Mouse (Mus musculus): ENCODE results near the gene Dleu7. TPM values are rescaled to one million over a fixed set of nuclear protein-coding genes. Genes with fewer than 3 reads are reported as not detected.

Dleu7 gene
- total RNA-seq (2015) (0.56 and 3.5 TPM in 2 replicates), total RNA-seq (2017) (2.6 and 2.8 TPM in 2 replicates)

DNA sequence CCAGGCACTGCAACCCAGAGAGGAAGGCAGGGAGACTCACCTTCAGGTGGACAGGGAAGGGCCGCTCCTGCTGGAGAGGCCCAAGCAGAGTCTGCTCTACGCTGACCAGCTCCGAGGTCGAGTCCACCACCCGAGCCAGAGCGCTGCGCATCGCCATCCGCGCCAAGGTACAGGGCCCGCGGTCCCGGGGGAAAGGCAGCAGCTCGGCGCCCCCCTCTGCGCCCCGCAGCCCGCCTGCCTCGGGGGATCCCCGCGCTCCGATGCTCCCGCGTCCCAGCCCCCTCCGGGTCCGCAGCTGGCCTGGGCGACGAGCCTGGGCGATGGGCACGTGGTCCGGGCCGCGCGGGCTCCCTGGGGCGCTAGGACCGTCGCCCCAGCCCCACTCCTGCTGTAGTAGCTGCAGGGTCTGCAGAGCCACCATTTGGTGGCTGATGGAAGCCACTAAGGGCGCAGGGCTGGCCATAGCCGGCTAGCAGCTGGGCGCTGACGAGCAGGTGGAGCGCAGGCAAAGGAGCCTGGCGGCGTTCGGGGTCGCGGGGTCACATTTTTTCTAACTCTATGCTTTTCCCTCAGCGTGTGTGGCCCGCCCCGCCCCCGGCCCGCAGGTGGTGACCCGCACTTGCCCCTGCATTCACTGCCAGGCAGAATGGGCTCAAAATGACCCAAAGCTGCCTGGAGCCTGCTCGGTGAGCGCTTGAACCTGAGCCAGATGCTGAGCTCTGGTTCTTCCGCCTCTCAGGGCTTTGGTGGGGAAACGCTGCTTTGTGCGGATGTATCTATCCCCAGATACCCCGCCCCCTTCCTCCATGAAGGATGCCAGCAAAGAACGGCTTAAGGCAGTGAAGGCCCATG lies at the start of gene Dleu7, which contains the start of gene Rnaseh2b:
Gene Dleu7 (minus strand): TSS at position 560 of the 852 bp plus-strand sequence.
Gene Rnaseh2b (plus strand): TSS at position 102 of the 852 bp plus-strand sequence.
- peak; percentile 11; the same call in 1 of the 2 replicates for ATAC-seq (replicated peaks; ENCODE audit: poor library complexity)

DNA sequence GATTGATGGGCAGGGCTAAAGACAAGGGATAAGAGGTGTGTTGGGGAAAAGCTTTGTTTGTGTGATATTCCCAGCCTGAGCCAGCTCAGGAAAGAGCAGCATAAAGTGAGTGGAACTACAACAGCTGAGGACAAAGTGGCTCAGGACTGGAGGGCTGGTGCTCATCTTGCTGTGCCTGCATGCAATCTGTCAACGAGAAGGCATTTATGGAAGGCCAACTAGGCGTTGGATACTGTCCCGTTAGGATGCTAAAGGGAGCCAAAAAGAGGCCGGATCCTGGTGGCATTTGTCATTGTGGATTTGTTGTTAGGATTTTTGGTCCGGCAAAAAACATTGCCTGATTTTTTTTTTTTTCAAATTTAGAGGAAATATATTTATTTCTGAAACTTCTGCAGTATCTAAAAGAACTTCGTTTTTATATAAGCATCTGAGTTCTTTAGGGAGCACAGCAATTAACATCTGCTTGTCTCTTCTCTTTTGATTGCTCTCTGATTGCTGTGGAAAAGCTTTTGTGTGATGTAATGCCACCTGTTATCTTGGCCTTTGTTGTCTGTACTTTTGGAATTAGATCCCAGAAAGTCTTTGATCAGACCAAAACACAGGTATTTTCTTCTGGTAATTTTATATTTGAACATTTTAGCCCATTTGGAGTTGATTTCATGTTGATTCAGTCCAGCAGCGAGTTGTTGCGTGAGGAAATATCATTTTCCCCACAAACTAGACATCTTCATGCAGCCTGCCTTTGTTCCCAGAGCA lies 49.2 kb upstream of the Dleu7 start:
- ATAC-seq (replicated peaks; ENCODE audit: poor library complexity): no peak

DNA sequence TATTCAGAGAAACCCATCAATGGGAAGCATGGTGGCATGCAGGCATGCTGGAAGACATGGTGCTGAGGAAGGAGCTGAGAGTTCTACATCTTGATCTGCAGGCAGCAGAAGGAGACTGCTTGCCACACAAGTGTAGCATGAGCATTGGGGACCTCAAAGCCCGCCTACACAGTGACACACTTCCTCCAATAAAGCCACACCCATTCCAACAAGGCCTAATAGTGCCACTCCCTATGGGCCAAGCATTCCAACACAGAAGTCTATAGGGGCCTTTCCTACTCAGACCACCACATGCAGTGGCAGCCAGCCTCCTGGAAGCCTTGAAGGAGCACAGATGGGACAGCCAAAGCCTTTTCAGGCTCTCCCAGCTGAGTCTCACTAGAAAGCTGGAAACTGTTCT lies 46.3 kb upstream of the Dleu7 start:
- ATAC-seq (replicated peaks; ENCODE audit: poor library complexity): no peak

DNA sequence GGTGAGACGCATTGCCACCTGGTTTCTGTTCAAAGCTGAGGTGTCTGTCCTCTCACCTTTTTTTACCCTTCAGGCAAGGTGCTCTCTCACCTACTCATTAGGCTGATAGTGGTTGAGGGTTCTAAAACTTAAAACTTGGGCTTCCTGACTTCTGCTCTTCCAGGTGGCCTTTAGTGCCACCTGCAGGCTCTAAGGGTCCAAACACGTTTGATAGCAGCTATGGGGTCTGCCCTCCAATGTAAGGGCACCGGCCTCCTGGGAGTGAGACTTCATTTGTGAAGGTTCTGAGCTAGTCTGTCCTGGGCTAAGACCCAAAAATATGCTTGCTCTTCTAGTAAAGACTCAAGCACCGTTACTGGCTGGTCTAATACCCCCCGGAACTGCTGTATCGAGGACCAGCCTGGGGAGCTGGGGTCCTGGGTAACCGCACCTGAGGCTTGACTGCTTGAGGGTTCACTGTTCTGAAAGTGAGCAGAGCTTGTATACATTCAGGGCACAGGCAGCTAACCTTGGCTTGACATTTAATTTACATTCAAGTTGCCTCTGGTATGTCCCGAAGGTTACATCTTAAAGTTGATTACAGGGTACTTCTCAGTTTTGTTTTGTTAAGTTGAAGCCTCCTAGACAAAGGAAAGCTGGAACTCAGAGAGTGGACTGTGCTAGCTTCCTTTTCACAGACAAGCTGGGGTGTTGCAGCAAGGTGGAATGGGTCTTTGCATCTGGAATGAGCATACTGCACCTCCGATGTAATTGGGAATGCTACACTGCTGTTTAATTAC lies 41.3 kb upstream of the Dleu7 start:
- ATAC-seq (replicated peaks; ENCODE audit: poor library complexity): peak; percentile 47

DNA sequence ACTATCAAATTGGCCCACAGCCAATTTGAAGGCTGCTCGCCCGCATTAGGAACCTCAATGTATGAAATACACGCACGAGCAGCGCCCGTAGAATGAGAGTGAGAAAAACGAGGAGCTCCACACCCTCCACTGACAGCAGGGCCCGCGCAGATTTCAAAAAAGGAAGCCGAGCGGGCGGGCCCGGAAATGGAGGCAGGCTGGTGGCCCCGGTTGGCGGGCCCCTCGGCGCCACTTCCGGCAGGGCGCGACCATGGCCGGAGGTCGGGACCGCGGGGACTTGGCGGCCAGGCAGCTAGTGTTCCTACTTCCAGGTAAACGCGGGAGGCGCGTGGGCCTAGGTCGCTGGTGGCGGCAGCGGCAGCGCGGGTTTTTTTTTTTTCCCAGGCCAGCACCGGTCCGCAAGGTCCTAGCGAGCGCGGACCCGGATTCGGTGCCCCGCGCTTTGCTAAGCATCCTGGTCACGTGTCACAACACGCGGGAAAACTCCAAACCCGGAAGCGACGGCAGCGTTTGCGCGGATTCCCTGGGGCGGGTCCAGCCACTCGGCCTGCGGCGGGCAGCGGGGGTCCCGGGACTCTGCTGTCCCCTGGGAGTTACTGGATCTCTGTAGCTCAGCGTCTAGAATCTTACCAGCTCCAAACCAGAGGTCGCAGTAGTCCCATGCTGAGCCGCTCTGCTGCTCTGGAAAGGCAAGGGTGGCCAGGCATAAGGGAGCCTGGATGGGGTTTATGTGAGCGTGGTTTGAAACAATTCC lies 39.2 kb upstream of the Dleu7 start:
- ATAC-seq (replicated peaks; ENCODE audit: poor library complexity): peak; percentile 88

DNA sequence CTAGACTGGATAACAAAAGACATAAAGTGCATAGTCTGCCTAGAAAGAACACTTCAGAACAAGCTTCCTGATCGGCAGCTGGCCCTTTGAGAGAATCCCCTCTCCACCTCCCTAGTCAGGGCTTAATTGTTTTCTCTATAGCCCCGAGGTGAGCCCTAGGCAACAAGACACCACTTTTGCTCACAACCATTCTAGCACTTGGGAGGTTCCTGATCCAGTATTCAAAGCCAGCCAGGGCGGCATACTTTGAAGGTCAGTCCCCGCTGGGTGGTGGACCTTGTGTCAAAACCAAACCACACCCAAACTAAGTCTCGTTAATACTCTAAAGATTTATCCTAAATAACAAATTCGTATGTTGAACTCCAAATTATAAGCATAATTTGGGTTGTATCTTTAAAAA lies 38.6 kb upstream of the Dleu7 start:
- ATAC-seq (replicated peaks; ENCODE audit: poor library complexity): no peak

DNA sequence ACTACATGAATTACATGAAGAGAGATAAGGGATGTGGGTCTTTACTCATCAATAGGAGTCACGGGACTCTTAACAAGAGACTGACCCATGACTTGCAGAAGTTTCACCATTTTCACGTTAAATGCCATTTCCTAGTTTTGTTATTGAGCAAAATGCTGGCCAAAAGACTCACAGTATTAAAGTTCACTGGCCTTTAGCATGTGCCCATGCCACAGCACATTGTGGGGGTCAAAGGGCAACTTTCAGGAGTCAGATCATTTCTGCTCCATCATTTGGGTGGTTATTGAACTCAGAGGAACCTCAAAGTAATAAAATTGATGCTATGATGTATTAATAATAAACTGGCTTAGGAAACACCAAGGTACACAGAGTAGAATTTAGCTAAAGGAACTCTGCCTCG lies 36.8 kb upstream of the Dleu7 start:
- ATAC-seq (replicated peaks; ENCODE audit: poor library complexity): no peak

DNA sequence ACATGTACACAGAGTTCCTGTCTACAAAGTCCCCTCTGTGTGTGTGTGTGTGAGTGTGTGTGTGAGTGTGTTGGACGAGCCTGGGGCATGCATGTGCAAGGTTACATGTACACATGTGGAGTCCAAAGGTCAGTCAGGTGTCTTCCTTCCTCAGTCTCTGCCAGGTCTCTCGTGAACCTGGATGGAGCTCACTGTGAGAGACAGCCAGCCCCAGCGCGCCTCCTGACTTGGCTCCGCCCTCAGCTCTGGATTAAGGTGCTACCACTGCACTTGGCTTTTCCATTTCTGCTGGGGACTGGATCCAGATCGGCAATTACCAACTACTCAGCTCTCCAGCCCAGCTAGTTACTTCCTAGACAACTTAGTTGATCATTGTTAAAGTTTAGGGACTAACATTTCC lies 35.8 kb upstream of the Dleu7 start:
- ATAC-seq (replicated peaks; ENCODE audit: poor library complexity): no peak

DNA sequence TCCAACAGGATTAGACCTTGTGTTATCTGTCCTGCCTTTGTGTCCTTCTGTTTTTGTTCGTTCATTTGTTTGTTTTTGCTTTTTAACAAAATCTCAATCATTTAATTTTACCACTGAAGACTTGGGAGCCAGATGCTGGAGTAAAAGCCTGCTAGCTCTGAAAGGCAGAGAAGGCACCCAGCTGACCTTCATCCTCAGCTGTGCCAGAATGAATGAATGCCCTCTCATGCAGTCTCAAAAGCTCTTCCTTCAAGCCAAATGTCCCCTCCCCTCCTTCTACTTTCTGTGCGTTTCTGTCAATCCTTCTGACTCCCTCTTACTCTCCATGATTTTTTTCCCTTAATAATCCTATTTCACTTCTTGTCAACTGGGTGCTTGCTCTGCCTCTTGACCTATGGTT lies 34.3 kb upstream of the Dleu7 start:
- no peak for ATAC-seq (replicated peaks; ENCODE audit: poor library complexity)

DNA sequence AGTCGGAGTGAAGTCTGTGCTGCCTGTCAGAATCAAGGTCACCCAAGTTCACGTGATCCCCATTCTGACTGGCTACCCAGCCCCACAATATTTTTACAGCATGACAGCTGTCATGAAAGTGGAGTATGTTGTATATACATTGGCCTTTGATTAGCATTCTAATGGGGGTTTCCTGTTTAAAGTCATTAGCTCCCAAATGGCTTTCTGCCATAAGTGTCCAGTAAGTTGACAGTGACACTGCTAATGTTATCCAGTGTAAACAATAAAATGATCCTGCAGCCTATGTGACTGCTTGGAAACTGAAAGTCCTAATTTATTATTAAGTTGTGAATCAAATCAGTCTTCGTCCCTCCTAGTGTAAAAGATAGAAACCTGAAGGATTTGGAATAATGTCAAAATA lies 33.2 kb upstream of the Dleu7 start:
- ATAC-seq (replicated peaks; ENCODE audit: poor library complexity): no peak

DNA sequence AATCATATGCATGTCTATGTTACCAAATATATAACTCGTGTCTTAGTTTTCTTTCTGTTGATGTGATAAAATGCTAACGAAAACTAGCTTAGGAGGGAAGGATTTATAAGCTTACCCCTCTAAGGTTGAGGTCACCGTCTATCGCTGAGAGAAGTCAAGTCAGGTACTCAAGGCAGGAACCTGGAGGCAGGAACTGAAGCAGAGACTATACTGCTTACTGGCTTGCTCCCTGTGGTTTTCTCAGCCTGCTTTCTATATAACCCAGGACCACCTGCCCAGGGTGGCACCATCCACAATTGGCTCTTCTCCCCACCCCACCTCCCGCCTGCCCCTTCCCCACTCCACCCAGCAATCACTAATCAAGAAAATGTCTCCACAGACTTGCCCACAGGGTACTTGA lies 32.1 kb upstream of the Dleu7 start:
- no peak for ATAC-seq (replicated peaks; ENCODE audit: poor library complexity)

DNA sequence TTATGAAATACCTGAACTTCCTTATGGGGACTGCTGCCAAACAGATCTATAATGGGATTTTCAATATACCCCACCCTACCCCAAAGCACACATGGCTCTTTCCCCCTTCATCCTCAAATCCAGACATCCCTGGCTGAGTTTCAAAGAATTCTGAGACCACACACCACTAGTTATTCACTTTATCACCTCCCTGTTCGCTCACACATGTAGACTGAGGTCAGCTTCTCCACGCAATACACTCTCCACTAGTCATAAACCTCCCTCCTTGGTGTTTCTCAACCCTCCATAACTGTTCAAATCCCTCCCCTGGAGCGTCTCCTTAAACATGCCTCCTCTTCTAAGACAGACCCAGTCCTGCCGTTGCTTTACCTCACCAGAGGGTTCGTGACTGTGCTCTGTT lies 30.6 kb upstream of the Dleu7 start:
- no peak for ATAC-seq (replicated peaks; ENCODE audit: poor library complexity)

DNA sequence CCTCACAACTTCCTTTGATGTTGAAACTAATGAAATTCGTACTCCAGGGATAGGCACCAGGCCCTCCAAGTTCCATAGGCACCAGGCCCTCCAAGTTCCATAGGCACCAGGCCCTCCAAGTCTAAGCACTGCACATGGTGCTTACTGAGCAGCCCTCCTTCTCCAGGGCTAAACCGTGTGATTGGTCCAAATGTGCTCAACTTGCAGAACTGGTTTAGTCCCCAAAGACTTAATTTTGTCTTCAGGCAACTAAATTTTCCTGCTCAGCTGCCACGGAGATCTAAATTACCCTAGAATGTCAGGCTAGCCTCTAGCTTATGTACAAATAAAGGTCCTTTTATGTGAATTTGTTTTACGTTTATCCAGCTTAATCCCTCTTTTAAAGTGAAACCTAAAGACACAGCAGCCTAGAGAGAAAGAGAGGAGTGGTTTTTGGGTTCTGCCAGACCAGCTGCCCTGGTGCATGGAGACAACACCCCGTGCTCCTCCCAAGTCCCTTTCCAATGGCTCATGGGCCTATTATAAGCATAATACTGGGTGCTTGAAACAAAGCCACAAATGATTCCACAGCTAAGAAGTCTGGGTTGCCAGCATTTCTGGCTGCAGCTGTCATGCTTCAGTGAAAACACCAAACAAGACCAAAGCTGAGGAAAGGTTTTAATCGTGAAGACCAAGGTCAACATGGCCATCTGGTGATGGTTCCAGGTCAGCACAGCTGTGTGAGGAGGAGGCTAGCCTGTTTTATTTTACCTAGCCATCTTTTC lies 29.9 kb upstream of the Dleu7 start:
- no peak for ATAC-seq (replicated peaks; ENCODE audit: poor library complexity)

DNA sequence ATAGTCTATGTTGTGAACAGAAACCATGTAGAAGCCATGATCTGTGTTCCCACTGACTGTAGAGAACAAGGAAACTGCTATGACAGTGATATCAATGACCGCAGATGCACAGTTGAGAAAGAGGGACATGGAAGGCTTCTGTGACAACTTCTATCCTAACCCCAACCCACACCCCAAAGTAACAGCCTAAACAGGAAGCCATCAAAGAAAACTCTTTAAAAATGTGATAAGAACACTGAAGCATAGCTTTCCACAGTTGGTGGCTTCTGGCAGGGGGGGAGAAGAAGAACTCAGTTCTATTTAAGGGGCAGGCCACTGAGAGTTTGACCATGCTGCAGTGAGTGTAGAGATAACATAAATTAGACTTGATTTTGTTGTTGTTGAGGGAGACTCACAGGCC lies 18.8 kb upstream of the Dleu7 start:
- ATAC-seq (replicated peaks; ENCODE audit: poor library complexity): peak; percentile 58

DNA sequence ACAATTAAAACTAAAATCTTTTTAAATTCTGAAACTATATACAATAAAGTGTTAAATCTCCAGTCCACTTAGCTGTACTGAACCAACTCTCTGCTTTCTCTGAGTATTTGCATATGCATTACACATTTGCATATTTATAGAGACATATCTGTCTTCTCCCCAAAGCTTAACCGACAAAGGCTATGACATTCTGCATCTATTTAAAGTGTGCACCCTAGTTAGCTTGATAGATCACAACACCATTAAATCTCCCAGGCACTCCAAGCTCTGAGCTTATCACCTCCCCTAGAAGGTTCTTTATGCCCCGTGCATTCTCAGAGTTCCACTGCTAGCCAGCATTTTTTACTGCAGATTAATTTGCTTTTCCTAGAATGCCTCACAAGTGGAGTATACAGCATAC lies 16.2 kb upstream of the Dleu7 start:
- ATAC-seq (replicated peaks; ENCODE audit: poor library complexity): no peak

DNA sequence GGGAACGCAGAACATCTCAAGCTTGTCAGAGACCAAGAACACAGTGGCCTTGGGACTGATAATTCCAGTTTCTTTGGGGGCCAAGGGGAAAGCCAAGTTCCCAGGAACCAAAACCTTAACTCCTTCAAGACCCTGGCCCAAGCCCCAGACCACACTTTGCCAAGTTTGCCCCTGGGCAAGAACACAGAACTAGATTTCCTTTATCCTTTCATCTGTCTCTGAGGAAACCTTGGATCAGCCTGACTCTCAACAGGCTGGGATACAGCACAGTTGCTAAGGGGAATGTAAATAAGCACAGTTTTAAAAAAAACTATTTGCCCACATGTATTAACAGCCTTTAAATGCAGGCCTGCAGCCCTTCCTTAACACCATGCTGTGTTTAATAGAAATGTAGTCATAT lies 14.7 kb upstream of the Dleu7 start:
- no peak for ATAC-seq (replicated peaks; ENCODE audit: poor library complexity)

DNA sequence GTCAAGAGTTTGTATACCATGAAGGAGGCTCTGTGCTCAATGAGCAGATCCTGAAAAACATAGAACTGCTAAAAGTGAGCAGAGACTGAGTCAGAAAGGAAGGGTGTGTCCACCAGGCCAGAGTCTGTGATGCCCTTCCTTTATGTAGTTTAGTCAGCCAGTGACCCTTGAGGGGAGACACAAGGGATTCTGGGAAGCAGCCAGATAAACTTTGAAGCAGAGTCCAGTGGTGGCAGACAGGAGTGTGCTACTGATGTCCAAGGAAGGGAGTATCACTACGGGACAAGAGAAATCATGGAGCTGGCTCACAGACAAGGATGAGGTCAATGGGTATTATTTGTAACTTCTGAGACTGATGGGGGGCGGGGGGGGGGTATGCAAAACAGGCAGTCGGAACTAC lies 7.2 kb upstream of the Dleu7 start:
- no peak for ATAC-seq (replicated peaks; ENCODE audit: poor library complexity)

DNA sequence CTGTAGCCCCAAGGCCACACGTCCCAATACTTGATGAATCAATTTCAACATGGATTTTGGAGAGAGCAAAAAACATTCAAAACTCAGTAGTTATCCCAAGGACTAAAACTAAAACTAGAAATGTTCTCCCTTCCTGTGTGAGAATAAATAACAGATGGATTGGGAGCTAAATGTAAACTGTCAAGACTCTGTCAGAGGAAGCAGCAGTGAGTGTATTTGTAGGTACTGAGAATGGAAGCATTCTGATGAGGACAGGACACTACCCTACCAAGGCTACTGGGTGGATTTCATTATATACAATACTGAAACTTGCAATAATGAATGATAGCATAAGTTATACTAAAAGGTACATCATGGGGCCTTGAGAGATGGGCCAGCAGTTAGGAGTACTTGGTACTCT lies 6.0 kb upstream of the Dleu7 start:
- no peak for ATAC-seq (replicated peaks; ENCODE audit: poor library complexity)

DNA sequence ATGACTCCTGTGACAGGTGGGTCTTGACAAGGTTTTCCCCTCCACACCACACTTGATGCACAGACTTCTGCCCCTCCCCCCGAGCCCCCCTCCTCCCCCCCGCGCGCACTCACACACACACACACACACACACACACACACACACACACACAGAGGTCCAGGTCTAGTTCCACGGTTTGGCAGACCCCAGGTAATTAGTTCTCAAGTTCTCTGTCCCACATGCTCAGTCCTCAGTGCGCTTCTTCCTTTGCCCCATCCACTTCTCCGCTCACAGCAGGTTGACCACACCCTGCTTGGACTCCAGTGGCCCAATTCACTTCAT lies 720 bp downstream of the Dleu7 start:
- no peak for ATAC-seq (replicated peaks; ENCODE audit: poor library complexity)

DNA sequence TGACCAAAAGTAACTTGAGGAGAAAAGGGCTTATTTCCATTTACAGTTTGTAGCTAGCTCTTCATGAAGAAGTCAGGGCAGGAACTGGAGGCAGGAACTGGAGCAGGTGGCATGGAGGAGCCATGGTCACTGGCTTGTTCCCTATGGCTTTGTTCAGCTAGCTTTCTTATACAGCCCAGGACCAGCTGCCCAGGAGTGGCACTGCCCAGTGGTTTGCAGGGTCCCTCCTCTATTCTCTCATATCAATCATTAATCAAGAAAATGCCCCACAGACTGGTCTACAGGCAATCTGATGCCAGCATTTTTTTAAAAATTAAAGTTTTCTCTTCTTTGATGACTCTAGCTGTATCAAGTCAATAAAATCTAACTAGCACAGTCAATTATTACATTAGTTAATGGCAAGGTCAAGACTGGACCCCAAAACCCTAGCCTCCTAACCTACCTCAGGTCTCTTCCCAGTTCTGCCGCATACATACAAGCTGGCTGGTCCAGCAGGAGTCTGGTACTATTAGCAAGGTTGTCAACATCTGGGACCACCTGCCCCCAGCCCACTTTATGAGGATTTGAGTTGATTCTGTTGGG lies 1.4 kb downstream of the Dleu7 start:
- ATAC-seq (replicated peaks; ENCODE audit: poor library complexity): no peak
